Mouse (Mus musculus) embryonic stem cell, embryonic (primary cell): ENCODE measurements at regions not wholly inside any gene's neighbourhood (a gene's known extent, or its start where the extent isn't known, plus 50 kb on each side); places are given as distances from the start of the nearest gene placed in this dataset.
"Not testable (repeated sequence)": the region's sequence is repeated elsewhere in the genome, so short reads cannot be mapped to it uniquely, and the experiment has no call there.

Source experiments
- CTCF ChIA-PET, 4 experiments: fragments of 300-600 bp in 2 of 4; fragments of 350-600 bp in 2 of 4; sonication (Branson Sonifier 250); formaldehyde crosslinking; loops; one replicate each; lab custom pipeline; 2022; ENCODE audit warnings: inconsistent platforms in 2 of 4; lab: Charles Lee
- POLR2A ChIA-PET, 4 experiments: fragments of 300-600 bp in 2 of 4; fragments of 350-600 bp in 2 of 4; sonication (Branson Sonifier 250); formaldehyde crosslinking; loops; one replicate each; lab custom pipeline; 2022; ENCODE audit warnings: antibody characterized with exemption in 4 of 4, inconsistent platforms in 1 of 4; lab: Charles Lee

DNA sequence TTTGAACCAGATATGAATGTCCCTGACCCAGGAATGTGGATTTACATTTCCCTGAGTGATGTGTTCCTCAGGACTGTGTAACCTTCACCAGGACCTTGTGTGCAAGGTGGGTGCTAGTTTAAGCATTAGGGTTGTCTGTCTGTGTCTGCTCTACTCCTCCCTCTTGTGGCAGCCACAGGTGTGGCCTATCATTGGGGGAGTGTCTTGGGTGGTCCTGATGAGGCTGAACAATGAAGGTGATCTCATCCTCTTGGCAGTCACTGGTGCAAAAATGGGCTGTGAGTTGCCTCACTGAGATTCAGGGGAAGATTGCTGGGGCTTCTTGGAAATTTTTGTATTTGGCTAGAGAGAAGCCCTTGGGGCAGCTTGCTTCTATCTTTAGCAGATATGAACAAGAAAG is 179.4 kb upstream of the Ube2e1 start:
- CTCF ChIA-PET: interaction anchor here in 1 of 4 experiments (0.7 kb wide), 1 partner anchor 24 kb away, joined by 3 read pairs; no protein-coding TSS in a partner anchor
- POLR2A ChIA-PET: interaction anchor here in 1 of 4 experiments (1.4 kb wide), 1 partner anchor 20 kb away, joined by 3 read pairs; no protein-coding TSS in a partner anchor

DNA sequence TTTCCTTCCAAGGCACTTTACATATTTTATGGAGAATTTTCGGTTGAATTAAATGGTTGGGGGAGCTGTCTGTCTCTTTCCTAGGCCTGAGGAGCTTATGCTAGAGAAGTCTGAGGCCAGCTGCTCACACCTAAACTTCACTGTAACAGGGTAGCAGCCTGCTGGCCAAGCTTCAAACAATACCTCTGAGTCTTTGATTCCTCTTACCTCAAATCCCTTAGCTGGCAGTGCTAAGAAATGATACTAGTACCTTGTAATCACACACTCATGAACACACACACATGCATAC is 176.6 kb upstream of the Ube2e1 start:
- CTCF ChIA-PET: interaction anchor here in 1 of 4 experiments (0.8 kb wide), 1 partner anchor 36 kb away, joined by 3 read pairs; no protein-coding TSS in a partner anchor
- POLR2A ChIA-PET: no interaction called here

DNA sequence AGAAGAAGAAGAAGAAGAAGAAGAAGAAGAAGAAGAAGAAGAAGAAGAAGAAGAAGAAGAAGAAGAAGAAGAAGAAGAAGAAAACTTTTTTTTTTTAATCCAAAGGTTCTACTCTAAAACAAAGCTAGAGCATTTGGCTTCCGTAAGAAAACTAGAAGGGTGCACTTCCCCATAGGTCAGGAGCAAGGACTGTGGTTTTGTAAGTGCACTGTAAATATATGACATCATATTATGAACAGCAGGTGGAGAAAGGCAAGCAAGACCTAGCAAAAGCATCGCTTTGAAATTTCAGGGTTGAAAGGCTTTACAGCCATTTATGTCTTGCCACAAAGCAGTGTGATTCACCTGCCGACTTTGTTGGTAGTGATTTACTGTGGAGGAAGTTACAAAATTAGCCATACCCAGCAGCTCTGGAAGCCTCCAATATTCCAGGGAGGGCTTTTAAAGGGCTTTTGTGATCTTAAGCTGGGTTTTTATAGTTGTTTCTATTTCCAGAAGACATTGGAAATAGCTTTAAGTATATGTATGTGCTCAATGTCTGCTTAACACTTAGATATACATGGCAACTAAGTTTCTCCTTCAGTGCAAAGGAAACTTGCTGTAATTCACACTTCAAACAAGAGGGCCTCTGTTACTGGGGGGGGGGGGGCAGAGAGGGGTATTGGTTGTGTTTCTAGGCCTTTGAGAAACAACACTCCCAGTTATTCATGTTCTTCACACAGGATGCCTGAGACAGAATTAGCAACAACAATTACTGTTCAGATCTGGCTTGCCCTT is 176.1 kb upstream of the Ube2e1 start:
- CTCF ChIA-PET: interaction anchor here in 2 of 4 experiments (0.5 to 0.8 kb wide), 2 partner anchors 35 to 132 kb away, joined by 3 read pairs; no protein-coding TSS in a partner anchor

DNA sequence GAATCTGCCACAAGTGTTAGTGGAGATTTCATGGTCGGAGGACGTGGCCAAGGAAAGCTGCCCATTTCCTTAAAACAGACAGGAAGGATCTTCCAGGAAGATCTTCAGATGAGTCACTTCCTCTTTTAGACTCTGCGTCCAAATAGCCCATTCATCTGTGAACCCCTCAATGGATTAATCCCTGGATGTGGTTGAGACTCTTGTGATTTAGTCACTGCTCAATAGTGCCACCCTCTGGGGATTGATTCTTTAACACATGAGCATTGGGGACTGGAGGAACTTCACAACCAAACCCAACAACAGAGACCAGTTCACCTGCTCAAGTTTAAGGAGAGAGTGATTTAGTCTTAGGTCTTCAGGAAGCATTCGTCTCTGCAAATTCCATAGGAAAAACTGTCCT is 174.5 kb upstream of the Ube2e1 start:
- CTCF ChIA-PET: interaction anchor here in 1 of 4 experiments (0.5 kb wide), 1 partner anchor 36 kb away, joined by 3 read pairs; no protein-coding TSS in a partner anchor
- POLR2A ChIA-PET: no interaction called here

More for the DNA sequence above, 176.1 kb upstream of the Ube2e1 start:
- POLR2A ChIA-PET: interaction anchor here in 1 of 4 experiments (0.6 kb wide), 1 partner anchor 141 kb away, joined by 3 read pairs; no protein-coding TSS in a partner anchor

DNA sequence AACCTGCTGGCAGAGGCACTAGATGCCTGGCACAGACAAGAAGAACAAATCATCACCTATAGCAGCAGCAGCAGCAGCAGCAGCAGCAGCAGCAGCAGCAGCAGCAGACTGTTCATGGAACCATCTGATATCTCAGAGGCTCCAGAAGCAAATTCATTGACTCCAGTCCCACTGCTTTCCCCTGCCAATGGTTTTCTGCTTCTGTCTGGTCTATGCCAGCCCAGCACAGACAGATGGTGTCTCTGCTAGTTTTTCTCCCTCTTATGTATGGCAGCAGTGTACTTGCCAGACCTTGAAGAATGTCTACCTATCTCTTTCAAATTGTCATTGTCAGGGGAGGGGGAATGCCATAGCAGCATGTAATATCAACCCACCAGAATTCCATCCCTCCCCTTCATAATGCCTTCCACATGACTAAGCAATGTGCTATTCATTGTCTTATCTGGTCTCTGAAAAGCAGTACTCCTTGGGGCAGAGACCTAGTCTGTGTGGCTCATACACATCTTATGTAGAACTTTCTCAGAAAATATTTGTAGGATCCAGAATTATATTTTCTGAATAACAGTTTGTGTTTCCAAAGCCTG is 168.7 kb upstream of the Ube2e1 start:
- CTCF ChIA-PET: interaction anchor here in 3 of 4 experiments (0.6 to 0.8 kb wide), 3 partner anchors 140 to 505 kb away, joined by 3 to 5 read pairs (median 3); no protein-coding TSS in a partner anchor
- POLR2A ChIA-PET: no interaction called here

DNA sequence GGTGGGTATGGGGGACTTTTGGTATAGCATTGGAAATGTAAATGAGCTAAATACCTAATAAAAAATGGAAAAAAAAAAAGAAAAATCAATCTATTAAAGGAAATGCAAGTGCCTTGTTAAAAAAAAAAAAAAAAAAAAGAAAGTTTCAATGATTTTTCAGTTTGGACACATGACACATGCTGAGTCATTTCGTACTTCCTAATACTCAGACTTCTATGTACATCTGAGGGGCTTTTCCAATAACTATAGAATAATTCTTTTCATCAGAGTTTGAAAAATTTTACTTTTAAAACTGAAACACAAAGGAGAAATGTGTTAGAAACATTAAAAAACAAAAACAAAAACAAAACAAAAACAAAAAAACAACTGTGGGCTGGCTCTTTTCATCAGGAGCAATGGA is 162.4 kb upstream of the Ube2e1 start:
- POLR2A ChIA-PET: no interaction called here
- CTCF ChIA-PET: no interaction called here

DNA sequence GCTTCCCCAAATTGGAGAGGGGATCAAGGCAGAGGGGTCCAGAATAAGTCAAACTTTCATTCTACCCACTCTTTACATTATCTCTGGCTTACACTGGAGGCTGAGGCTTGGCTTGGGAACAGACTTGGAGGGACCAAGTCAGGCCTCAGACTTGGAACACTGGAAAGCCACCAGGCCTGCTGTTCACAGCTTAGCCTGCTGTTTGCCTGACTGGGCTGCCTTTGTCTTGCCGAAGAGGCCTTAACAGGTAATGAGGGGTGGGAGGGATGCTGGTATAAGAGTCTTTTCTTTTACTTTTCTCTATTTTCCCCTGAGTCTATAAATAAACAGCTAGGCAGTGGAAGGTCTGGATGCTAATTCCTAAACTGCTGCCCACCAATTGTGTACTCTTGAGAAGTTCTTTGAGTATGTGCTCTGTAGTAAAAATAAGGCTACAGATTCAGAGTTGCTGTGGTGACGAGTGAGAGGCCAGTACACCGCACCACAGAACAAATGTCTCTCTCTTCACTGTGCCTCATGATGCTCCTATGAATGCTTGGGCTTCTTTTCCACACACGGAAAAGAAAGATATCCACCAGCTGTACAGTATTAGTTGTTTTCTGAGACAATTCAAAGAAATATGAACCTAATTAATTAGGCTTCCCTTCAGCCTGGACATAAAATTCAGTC is 154.6 kb upstream of the Ube2e1 start:
- CTCF ChIA-PET: interaction anchor here in 2 of 4 experiments (0.6 to 1.6 kb wide), 2 partner anchors 25 to 735 kb away, joined by 3 read pairs; no protein-coding TSS in a partner anchor
- POLR2A ChIA-PET: interaction anchor here in 1 of 4 experiments (1.1 kb wide), 1 partner anchor 26 kb away, joined by 4 read pairs; no protein-coding TSS in a partner anchor

DNA sequence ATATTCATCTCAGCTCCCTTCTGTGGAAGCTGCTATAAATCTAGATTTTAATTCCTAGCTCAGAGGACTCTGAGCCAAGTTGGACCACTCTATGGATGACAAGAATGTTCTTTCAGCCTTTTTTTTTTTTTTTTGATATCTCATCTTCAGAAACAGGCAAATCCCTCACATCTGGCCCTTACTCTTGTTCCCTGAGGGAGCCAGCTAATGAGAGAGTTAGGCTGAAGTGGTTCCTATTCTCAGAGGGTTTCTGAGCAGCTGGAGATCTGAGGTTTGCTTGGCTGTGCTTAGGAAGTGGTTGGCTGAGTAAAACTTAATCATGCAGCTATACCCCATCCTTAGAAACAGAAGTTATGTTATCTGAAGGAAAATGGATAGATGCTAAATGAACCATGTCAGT is 153.9 kb upstream of the Ube2e1 start:
- ChIA-PET POLR2A (no interaction called here), CTCF (no interaction called here)

DNA sequence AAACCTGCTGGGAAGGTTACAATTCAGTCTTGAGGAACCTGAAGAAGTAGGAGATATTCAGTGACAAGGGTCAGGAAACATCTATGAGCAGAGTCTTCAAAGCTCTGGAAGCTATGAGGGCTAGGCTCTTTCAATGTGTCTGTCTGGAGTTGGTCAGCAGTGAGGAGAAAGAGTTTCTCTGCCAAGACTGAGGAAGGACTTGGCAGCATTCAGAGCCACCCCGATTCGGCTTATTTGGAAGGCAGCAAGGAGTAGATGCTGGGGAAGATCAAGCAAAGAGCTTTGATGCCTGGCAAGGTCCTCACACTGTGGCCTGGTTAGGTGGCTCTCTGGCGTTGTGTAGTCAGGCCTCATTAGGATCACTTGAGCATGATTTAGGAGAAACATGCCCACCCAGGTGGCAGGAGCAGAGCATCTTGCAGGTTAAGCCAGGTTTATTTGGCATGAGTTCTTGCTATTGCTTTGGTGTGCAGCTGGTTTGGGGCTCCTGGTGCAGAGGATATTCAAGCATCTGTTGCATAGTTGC is 145.2 kb upstream of the Ube2e1 start:
- POLR2A ChIA-PET: no interaction called here
- CTCF ChIA-PET: no interaction called here

DNA sequence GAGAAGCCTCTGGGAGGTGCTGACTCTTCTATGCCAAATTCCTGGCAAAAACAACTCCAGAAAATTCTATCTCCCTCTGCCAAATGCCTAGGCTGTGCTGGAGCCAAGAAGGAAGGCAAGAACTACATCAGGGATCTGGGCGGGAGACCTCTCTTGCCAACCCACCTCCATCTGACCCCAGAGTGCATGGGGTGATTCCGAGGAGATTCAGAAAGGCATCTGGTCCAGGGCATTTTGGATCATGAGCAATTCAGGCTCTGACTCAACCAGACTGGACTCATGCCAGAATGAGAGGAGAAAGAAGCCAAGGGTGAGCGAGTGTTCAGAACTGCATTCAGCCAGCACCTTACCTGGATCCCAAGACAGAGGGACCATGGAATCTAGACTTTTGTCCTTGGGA is 137.0 kb upstream of the Ube2e1 start:
- ChIA-PET POLR2A (no interaction called here), CTCF (no interaction called here)

DNA sequence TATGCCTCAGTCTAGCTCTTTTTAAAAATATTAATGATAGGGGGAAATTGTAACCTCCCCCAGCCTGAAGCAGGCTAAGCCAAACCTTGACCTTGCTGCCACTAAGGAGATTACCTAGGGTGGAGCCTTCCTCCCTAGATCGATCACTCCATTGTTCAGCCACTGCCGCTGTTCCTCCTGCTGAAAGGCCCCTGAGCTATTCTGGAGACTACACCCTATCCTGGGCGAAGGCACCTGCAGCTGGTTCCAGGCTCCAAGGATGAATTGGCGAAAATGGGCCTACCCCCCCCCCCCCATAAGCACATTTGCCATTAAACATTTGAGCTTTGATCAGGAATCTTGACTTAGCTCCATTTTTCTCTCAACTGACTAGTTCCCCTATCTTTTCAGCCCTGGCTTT is 135.2 kb upstream of the Ube2e1 start:
- POLR2A ChIA-PET: interaction anchor here in 3 of 4 experiments (0.6 to 1.4 kb wide), 4 partner anchors 19 to 196 kb away, joined by 3 to 5 read pairs (median 3); partner anchors contain the start of genes Nkiras1 (in 1 of the 3) and Rpl15 (in 1 of the 3)
- CTCF ChIA-PET: not testable (repeated sequence)

DNA sequence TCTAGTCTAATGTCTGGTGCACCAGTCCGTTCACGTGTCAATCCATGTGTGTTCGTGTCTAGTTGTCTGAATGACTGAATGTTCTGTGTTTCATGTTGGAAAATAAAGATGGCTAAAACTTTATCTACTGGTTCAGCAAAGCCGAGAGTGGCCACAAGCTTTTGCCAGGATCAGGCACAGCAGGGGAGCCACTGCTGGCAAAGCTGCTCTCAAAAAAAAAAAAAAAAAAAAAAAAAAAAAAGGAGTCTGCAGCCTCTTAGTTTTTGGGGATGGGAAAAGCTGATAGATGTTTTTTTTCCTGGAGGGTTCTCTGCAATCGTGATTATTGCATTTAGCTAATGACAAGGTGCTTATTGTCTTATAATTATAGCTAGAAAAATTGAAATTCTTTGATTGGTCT is 132.5 kb upstream of the Ube2e1 start:
- CTCF ChIA-PET: not testable (repeated sequence)
- POLR2A ChIA-PET: interaction anchor here in 2 of 4 experiments (0.6 to 1.4 kb wide), 4 partner anchors 35 to 715 kb away, joined by 3 to 8 read pairs (median 4); no protein-coding TSS in a partner anchor

DNA sequence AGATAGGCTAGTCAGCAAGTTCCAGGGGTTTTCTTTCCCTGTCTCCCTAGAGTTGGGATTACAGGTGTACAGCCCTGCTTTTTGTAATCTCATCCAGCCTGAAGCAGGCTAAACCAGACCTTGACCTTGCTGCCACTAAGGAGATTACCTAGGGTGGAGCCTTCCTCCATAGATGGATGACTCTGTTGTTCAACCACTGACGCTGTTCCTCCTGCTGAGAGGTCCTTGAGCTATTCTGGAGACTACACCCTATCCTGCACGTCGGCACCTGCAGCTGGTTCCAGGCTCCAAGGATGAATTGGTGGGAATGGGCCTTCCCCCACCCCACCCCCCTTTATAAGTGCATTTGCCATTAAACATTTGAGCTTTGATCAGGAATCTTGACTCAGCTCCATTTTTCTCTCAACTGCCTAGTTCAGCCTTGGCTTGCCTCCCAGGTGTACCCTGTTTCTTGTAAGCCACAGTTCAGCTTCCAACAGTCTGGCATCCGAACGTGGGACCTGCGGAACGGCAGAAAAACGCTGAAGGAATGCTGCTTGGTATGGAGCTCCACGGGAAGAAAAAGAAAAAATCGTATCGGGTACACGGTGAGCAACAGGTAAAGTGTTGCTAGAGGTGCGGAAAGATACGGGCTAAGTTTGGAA is 131.7 kb upstream of the Ube2e1 start:
- ChIA-PET POLR2A (interaction anchor here (0.6 to 1.7 kb wide), 9 partner anchors 9 to 556 kb away, joined by 3 to 9 read pairs (median 4); partner anchors contain the start of genes Nkiras1 (in 1 of the 4) and Rpl15 (in 1 of the 4)), CTCF (no interaction called here)

DNA sequence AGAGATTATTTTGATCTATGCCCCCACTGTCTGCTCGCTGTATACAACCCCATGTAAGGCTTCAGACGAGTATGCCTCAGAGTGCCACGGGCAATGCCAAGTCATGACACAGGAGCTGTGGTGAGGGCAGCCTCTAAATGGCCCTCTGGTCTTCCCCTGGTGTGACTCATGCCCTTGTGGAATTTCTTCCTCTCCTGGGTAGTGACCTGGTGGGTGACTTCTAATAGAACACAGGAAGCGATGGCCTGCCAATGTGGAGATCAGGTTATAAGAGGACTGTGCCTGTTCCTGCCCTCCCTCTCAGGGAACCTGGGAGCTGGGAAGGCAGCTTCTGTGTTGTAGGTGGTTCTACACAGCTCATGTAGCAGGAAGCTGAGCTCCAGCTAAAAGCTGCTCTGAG is 130.7 kb upstream of the Ube2e1 start:
- ChIA-PET CTCF (no interaction called here), POLR2A (interaction anchor here in 2 of 4 experiments (1.3 to 1.7 kb wide), 4 partner anchors 10 to 192 kb away, joined by 3 to 9 read pairs (median 4); partner anchors contain the start of genes Nkiras1 (in 1 of the 2) and Rpl15 (in 1 of the 2))

DNA sequence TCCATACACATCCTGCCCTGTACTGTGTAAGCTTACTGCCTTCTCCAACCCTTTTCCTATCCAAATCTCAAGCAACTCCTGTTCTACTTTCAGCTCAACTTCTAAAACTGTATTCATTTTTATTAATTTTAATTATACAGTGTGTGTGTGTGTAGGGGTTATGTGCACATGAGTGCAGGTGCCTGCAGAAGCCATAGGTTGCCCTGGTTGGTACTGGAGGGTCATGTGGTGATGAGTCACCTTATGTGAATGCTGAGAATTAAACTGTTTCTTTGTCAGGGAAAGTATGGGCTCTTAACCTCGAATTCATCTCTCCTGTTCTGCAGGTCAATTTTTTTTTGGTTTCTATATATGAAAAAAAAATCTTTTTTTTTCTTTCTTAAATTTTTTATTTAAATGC is 117.0 kb upstream of the Ube2e1 start:
- CTCF ChIA-PET: no interaction called here
- POLR2A ChIA-PET: interaction anchor here in 1 of 4 experiments (0.9 kb wide), 1 partner anchor 18 kb away, joined by 3 read pairs; no protein-coding TSS in a partner anchor

DNA sequence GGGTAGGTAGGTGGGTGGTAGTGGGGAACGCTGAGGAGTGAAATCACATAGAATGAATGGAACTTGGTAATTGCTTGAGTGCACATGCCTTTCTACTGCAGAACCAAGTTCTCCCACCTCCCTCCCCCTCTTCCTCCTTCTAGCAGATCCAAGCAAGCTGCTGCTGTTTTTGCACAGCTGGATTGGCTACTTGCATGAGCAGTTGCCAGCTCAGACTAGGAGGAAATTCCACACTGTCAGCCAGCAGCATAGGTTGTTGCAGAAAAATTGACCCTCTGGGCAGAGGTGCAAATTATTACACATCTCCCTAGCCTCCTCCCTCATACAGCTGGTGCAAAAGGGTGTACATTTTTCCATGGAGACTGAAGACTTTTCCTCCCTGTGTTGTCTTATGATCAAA is 112.8 kb upstream of the Ube2e1 start:
- POLR2A ChIA-PET: interaction anchor here in 1 of 4 experiments (1.3 kb wide), 1 partner anchor 10 kb away, joined by 3 read pairs; no protein-coding TSS in a partner anchor

DNA sequence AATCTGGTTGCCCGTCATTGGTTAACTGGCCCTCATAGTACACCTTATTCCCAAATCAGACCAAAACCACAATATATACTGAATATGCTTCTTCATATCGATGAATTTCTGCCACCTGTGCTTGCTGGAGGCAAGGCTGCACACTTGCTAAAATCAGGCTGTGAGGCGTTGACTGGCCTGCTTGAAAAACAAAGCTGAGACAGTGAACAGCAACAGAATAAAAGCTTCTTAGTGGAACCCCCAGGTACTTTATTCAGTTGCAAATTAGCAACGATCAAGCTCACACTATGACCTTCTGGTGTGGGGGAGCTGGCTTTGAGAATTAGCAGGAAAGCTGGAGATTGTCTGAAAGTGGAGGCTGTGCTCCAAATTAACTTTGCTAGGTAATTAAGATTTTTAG is 97.3 kb upstream of the Ube2e1 start:
- ChIA-PET CTCF (interaction anchor here in 1 of 4 experiments (0.6 kb wide), 1 partner anchor 52 kb away, joined by 4 read pairs; no protein-coding TSS in a partner anchor), POLR2A (interaction anchor here in 2 of 4 experiments (0.7 to 1.4 kb wide), 5 partner anchors 12 to 162 kb away, joined by 3 to 8 read pairs (median 4); no protein-coding TSS in a partner anchor)

More for the DNA sequence above, 112.8 kb upstream of the Ube2e1 start:
- CTCF ChIA-PET: no interaction called here

DNA sequence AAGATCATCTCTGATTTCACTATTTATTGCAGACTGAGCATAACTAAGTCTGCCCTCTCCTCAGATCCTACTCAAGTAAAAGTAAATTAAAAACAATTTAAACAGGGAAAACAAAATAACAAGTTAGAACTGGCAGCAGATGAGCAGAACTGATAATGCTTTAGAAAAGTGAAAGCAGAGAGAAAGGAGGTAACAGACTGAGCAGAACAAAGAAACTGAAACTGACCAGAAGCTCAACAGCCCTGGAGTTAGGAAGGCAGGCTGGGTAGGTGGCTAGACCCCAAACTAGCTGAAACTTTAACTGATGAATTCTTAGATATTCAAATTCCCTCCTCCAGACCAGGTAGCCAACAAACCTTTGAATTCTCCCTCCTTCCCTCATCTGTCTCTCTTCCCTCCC is 94.2 kb upstream of the Ube2e1 start:
- ChIA-PET CTCF (no interaction called here), POLR2A (interaction anchor here in 1 of 4 experiments (1.3 kb wide), 1 partner anchor 9 kb away, joined by 4 read pairs; no protein-coding TSS in a partner anchor)
